Mouse (Mus musculus) spleen, adult 2 months (tissue): ENCODE results near the gene Slc38a6.

ENCODE experiments used
- CTCF ChIP-seq: fragments of 200-500 bp; IDR thresholded peaks from 2 replicates; pipeline ENCODE4 v1.5.1; 2011; ENCODE audit warnings: mild to moderate bottlenecking, inconsistent platforms; ENCODE audit not compliant: insufficient read depth, insufficient read length, insufficient replicate concordance; ENCODE audit errors: extremely low read depth
- POLR2A ChIP-seq: fragments of 200-500 bp; IDR thresholded peaks from 2 replicates; pipeline ENCODE4 v1.6.1; 2011; ENCODE audit warnings: low read depth, low read length, inconsistent platforms

DNA sequence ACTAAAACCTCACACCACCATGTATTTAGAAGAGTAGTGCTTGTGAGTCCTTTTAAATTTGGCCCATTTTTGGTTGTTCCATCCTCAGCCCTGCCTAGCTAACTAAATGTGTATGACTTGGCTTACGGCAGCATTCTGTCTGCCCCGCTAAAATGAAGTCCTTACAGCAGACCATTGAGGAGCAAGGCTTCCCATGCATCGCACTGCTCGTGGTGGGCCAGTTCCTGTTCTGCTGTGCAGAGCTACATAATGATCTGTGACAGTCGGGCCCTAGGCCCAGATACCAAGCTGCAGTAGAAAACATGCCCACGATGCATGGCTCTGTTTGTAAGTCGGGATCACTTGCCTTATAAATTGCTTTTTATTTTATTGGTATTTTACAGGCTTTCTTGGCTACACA lies 50.5 kb downstream of the Slc38a6 start:
- TF ChIP-seq POLR2A (no peak), CTCF (no peak)
